ENCODE assay signal across 32 mouse cellular contexts in genomic region chr12:85292906-85293305, GRCm38 (mm10). TPM values are rescaled to one million over a fixed set of nuclear protein-coding genes. Genes with fewer than 3 reads are reported as not detected.
A peak's percentile ranks its signal among the peaks of the same experiment; 100 is the strongest.
DNase-seq lines count a peak whose midpoint lies in the region; ATAC-seq and TF ChIP-seq lines count a peak whose summit lies in the region.
"Had no signal": no experiment of that assay in that cellular context is flagged by ENCODE, and none has a peak within 500 bp of the region (broad histone marks: within the 10 kb centered on the region; RNA-seq: fewer than 3 reads in every experiment).

No protein-coding gene starts in this region.

- dilution Hi-C loops in CH12.LX (cut with MboI; ENCODE audit: extremely low pct_ligation_motif_present, extremely low pct_unique_long_range_greater_than_20kb, low sequenced_read_pairs): no loop called here

- no peaks in the 10 kb centered on the region for H3K4me1 ChIP-seq in intestine, postnatal 0 days (replicated peaks; ENCODE audit: control insufficient read depth, insufficient read depth, low read length)
- H3K4me1 ChIP-seq in intestine, embryonic 15.5 days (replicated peaks): peaks cover 19% of the 10 kb centered on the region
- peaks cover 17% of the 10 kb centered on the region for H3K4me1 ChIP-seq in liver, adult 2 months (ENCODE audit: control insufficient read depth, insufficient read depth, low read length)
- peaks cover 12% of the 10 kb centered on the region for H3K4me1 ChIP-seq in liver, embryonic 12.5 days
- peaks cover 7 to 25% of the 10 kb centered on the region in 2 experiments; a peak in 3 of 4 replicates for H3K4me1 ChIP-seq in CH12.LX (ENCODE audit: control insufficient read depth in 1 of 2, insufficient read depth in 2 of 2)

- H3K36me3 ChIP-seq in intestine, postnatal 0 days (ENCODE audit: control insufficient read depth, insufficient read depth): no peaks in the 10 kb centered on the region
- no peaks in the 10 kb centered on the region for H3K36me3 ChIP-seq in intestine, embryonic 15.5 days
- peaks cover 3% of the 10 kb centered on the region; the same call in 1 of the 2 replicates for H3K36me3 ChIP-seq in liver, adult 2 months (ENCODE audit: control insufficient read depth, insufficient read depth, low read length)
- no peaks in the 10 kb centered on the region for H3K36me3 ChIP-seq in liver, embryonic 12.5 days
- H3K36me3 ChIP-seq in CH12.LX (replicated peaks in 1 of 2; ENCODE audit: control insufficient read depth in 1 of 2, insufficient read depth in 1 of 2, low read length in 1 of 2): peaks cover 0 to 3% of the 10 kb centered on the region in 2 experiments
- H3K36me3 ChIP-seq: embryonic facial prominence, embryonic 15.5 days; heart, embryonic 13.5 days; limb, embryonic 15.5 days; midbrain, embryonic 15.5 days had no signal

- H3K4me2 ChIP-seq in intestine, postnatal 0 days (replicated peaks; ENCODE audit: low read depth): no peak overlapping the region
- H3K4me2 ChIP-seq in intestine, embryonic 15.5 days (replicated peaks): no peak overlapping the region
- no peak overlapping the region for H3K4me2 ChIP-seq in liver, embryonic 12.5 days
- no peak overlapping the region for H3K4me2 ChIP-seq in CH12.LX (ENCODE audit: insufficient read depth, low read depth, poor library complexity, severe bottlenecking)
- H3K4me2 ChIP-seq: embryonic facial prominence, embryonic 15.5 days; forebrain, embryonic 12.5 days; heart, embryonic 13.5 days; hindbrain, embryonic 14.5 days; limb, embryonic 15.5 days; midbrain, embryonic 15.5 days had no signal

- no peaks in the 10 kb centered on the region for H3K9me3 ChIP-seq in intestine, postnatal 0 days (ENCODE audit: control insufficient read depth)
- H3K9me3 ChIP-seq in intestine, embryonic 15.5 days: no peaks in the 10 kb centered on the region
- H3K9me3 ChIP-seq in liver, embryonic 12.5 days (replicated peaks): peaks cover 8% of the 10 kb centered on the region; the same call in 1 of the 2 replicates
- H3K9me3 ChIP-seq in CH12.LX (replicated peaks; ENCODE audit: low read length): peaks cover 12% of the 10 kb centered on the region
- H3K9me3 ChIP-seq: embryonic facial prominence, embryonic 15.5 days; limb, embryonic 10.5 days; limb, embryonic 15.5 days; midbrain, embryonic 15.5 days had no signal

- no peak for TF ChIP-seq EP300 in CH12.LX (IDR thresholded peaks at IDR 0.05; ENCODE audit: low read length)

- no peak for TF ChIP-seq POLR2A in liver, adult 2 months (IDR thresholded peaks at IDR 0.05; ENCODE audit: extremely low read depth, insufficient read depth, low read length)
- no peak for TF ChIP-seq POLR2A in CH12.LX (IDR thresholded peaks at IDR 0.05; ENCODE audit: low read depth, low read length)

- ATAC-seq in intestine, postnatal 0 days: no peak
- ATAC-seq in intestine, embryonic 15.5 days: no peak
- no peak for ATAC-seq in liver, embryonic 12.5 days
- ATAC-seq: forebrain, postnatal 0 days; inflammation-experienced regulatory T-cells, adult 6 months; midbrain, embryonic 15.5 days had no signal

- peaks cover 11% of the 10 kb centered on the region for H3K27me3 ChIP-seq in intestine, postnatal 0 days (replicated peaks; ENCODE audit: control insufficient read depth, insufficient read depth, low read length)
- H3K27me3 ChIP-seq in intestine, embryonic 15.5 days (replicated peaks): no peaks in the 10 kb centered on the region
- H3K27me3 ChIP-seq in liver, adult 2 months (ENCODE audit: control insufficient read depth, insufficient read depth, low read length): no peaks in the 10 kb centered on the region
- peaks cover 36% of the 10 kb centered on the region for H3K27me3 ChIP-seq in liver, embryonic 12.5 days (replicated peaks)
- H3K27me3 ChIP-seq in CH12.LX (replicated peaks): peaks cover 13% of the 10 kb centered on the region
- H3K27me3 ChIP-seq: limb, embryonic 15.5 days had no signal

- H3K27ac ChIP-seq in intestine, postnatal 0 days (ENCODE audit: low read depth, low read length): no peak overlapping the region
- no peak overlapping the region for H3K27ac ChIP-seq in intestine, embryonic 15.5 days
- H3K27ac ChIP-seq in liver, adult 2 months (replicated peaks; ENCODE audit: insufficient read depth, low read depth, low read length): no peak overlapping the region
- H3K27ac ChIP-seq in liver, embryonic 12.5 days: no peak overlapping the region
- H3K27ac ChIP-seq in CH12.LX (ENCODE audit: insufficient read depth, low read depth): no peak overlapping the region
- H3K27ac ChIP-seq: embryonic facial prominence, embryonic 10.5 days; embryonic facial prominence, embryonic 15.5 days; forebrain, embryonic 12.5 days; heart, embryonic 13.5 days; hindbrain, embryonic 14.5 days; limb, embryonic 10.5 days; limb, embryonic 15.5 days; midbrain, embryonic 10.5 days; midbrain, embryonic 15.5 days had no signal

- DNase-seq in liver, adult 2 months (ENCODE audit: extremely low read depth, low read depth, low spot score): peak; percentile 41
- DNase-seq in 416B (ENCODE audit: low read depth) (peak; percentile 43), CH12.LX (ENCODE audit: extremely low read depth) (no peak)
- DNase-seq in natural killer cell, adult 2 months (ENCODE audit: low spot score in 2 of 2): no peak
- DNase-seq in adrenal gland, postnatal 25 days: no peak
- DNase-seq: adrenal gland, adult 2 months; cerebellum, adult 8-10 months; cerebellum, postnatal 25 days; forebrain, postnatal 0 days; gastrocnemius, postnatal 25 days; heart, adult 11 months; heart, postnatal 10 days; kidney, adult 8-10 months; kidney, postnatal 14 days; lung, postnatal 10 days; right cerebral cortex, adult 18-20 months; spleen, adult 18-20 months had no signal

- in situ Hi-C loops in CH12.LX (cut with MboI; ENCODE audit: low pct_ligation_motif_present, low pct_unique_long_range_greater_than_20kb, low sequenced_read_pairs): loop anchor here (10.0 kb wide), 1 partner anchor 128 kb away; no protein-coding TSS in a partner anchor

- no peak overlapping the region for H3K4me3 ChIP-seq in intestine, postnatal 0 days (ENCODE audit: low read depth, low read length)
- no peak overlapping the region for H3K4me3 ChIP-seq in intestine, embryonic 15.5 days (replicated peaks)
- no peak overlapping the region for H3K4me3 ChIP-seq in liver, adult 2 months (ENCODE audit: insufficient read depth, low read depth, low read length)
- no peak overlapping the region for H3K4me3 ChIP-seq in liver, embryonic 12.5 days
- H3K4me3 ChIP-seq in CH12.LX (replicated peaks in 1 of 3; ENCODE audit: low read depth in 2 of 3, low read length in 2 of 3, poor library complexity in 1 of 3): no peak overlapping the region
- H3K4me3 ChIP-seq: embryonic facial prominence, embryonic 10.5 days; embryonic facial prominence, embryonic 15.5 days; forebrain, embryonic 12.5 days; heart, embryonic 13.5 days; limb, embryonic 10.5 days; limb, embryonic 15.5 days; midbrain, embryonic 10.5 days; midbrain, embryonic 15.5 days had no signal

- 0 out of 2 replicates have a peak, but pooled peaks have one; percentile 26 for TF ChIP-seq CTCF in intestine, postnatal 0 days (IDR thresholded peaks at IDR 0.05; ENCODE audit: low read depth)
- peak; percentile 14; the same call in 1 of the 2 replicates for TF ChIP-seq CTCF in liver, adult 2 months (IDR thresholded peaks at IDR 0.05; ENCODE audit: low read depth, low read length)
- TF ChIP-seq CTCF in CH12.LX (conservative IDR thresholded peaks at IDR 0.05 in 1 of 2, IDR thresholded peaks at IDR 0.05 in 1 of 2; ENCODE audit: low read depth in 2 of 2, low read length in 2 of 2): peak in 1 of 2 experiments; percentile 47; a peak in 2 of 4 replicates

- peak; percentile 19 for TF ChIP-seq RAD21 in CH12.LX (IDR thresholded peaks at IDR 0.05; ENCODE audit: low read depth, low read length)

- H3K9ac ChIP-seq in intestine, postnatal 0 days (ENCODE audit: low read depth, low read length): no peak overlapping the region
- H3K9ac ChIP-seq in intestine, embryonic 15.5 days: no peak overlapping the region
- no peak overlapping the region for H3K9ac ChIP-seq in liver, adult 2 months (ENCODE audit: low read depth, low read length)
- no peak overlapping the region for H3K9ac ChIP-seq in liver, embryonic 12.5 days
- H3K9ac ChIP-seq in CH12.LX (ENCODE audit: insufficient read depth, low read depth): no peak overlapping the region
- H3K9ac ChIP-seq: embryonic facial prominence, embryonic 15.5 days; forebrain, embryonic 12.5 days; forebrain, postnatal 0 days; heart, embryonic 13.5 days; hindbrain, embryonic 14.5 days; limb, embryonic 15.5 days; midbrain, embryonic 15.5 days had no signal

- peaks cover 17% of the 10 kb centered on the region; the same call in 1 of the 2 replicates for H3K79me2 ChIP-seq in liver, adult 2 months (ENCODE audit: control insufficient read depth, insufficient read depth, low read length)
- H3K79me2 ChIP-seq in CH12.LX (replicated peaks; ENCODE audit: control insufficient read depth, extremely low read depth, insufficient read depth, poor library complexity, severe bottlenecking): no peaks in the 10 kb centered on the region

RNA-seq across cellular contexts. Expression of gene Zc2hc1c, which starts 4.5 kb away (rescaled TPM):
- 0.86 and 0.96 TPM in 2 replicates for polyA plus RNA-seq in intestine, postnatal 0 days (2015; fragmentation: Nextera tagmentation; extraction: Ambion mirVana)
- polyA plus RNA-seq in intestine, embryonic 15.5 days (2015; fragmentation: Nextera tagmentation; extraction: Ambion mirVana): 1.7 TPM in 2 replicates
- total RNA-seq in liver, adult 2 months (2014; rRNA removed): 0.87 and 0.92 TPM in 2 replicates
- 0.48 and 0.57 TPM in 2 replicates for polyA plus RNA-seq in liver, adult 2 months (2012; rRNA removed)
- polyA plus RNA-seq in liver, embryonic 12.5 days (2016; fragmentation: Nextera tagmentation; extraction: Ambion mirVana): 0.12 and 0.14 TPM in 2 replicates
- total RNA-seq in CH12.LX (2012; rRNA removed) (0.08 and 0.13 TPM in 2 replicates), CH12.LX (2014; rRNA removed) (not detected in 2 replicates)
- 0.13 and 0.19 TPM in 2 replicates for polyA plus RNA-seq in CH12.LX (2012; ENCODE audit: insufficient read length, low read depth)
- total RNA-seq in adrenal gland, postnatal 25 days (2021): 1.8 and 1.9 TPM in 2 replicates
- total RNA-seq: megakaryocyte progenitor cell, adult 5-6 weeks; neutrophil, adult 5-6 weeks had no signal

RNA-seq across cellular contexts. Expression of gene Acyp1, which starts 4.7 kb away (rescaled TPM):
- polyA plus RNA-seq in intestine, postnatal 0 days (2015; fragmentation: Nextera tagmentation; extraction: Ambion mirVana): 50.3 and 51.9 TPM in 2 replicates
- 47.6 and 58.2 TPM in 2 replicates for polyA plus RNA-seq in intestine, embryonic 15.5 days (2015; fragmentation: Nextera tagmentation; extraction: Ambion mirVana)
- total RNA-seq in liver, adult 2 months (2014; rRNA removed): 11.5 and 20.0 TPM in 2 replicates
- polyA plus RNA-seq in liver, adult 2 months (2012; rRNA removed): 8.9 and 9.4 TPM in 2 replicates
- polyA plus RNA-seq in liver, embryonic 12.5 days (2016; fragmentation: Nextera tagmentation; extraction: Ambion mirVana): 76.1 and 78.7 TPM in 2 replicates
- 22.7 and 27.5 TPM in 2 replicates for total RNA-seq in CH12.LX (2012; rRNA removed)
- total RNA-seq in CH12.LX (2014; rRNA removed): 34.0 and 37.2 TPM in 2 replicates
- polyA plus RNA-seq in CH12.LX (2012; ENCODE audit: insufficient read length, low read depth): 10.7 and 15.3 TPM in 2 replicates
- total RNA-seq in adrenal gland, postnatal 25 days (2021): 30.2 and 42.2 TPM in 2 replicates

RNA-seq across cellular contexts. Expression of gene Mlh3, which starts 22.5 kb away (rescaled TPM):
- 2.5 and 3.0 TPM in 2 replicates for polyA plus RNA-seq in intestine, postnatal 0 days (2015; fragmentation: Nextera tagmentation; extraction: Ambion mirVana)
- 6.7 and 6.9 TPM in 2 replicates for polyA plus RNA-seq in intestine, embryonic 15.5 days (2015; fragmentation: Nextera tagmentation; extraction: Ambion mirVana)
- total RNA-seq in liver, adult 2 months (2014; rRNA removed): 6.5 TPM in 2 replicates
- 2.8 and 3.3 TPM in 2 replicates for polyA plus RNA-seq in liver, adult 2 months (2012; rRNA removed)
- polyA plus RNA-seq in liver, embryonic 12.5 days (2016; fragmentation: Nextera tagmentation; extraction: Ambion mirVana): 4.0 and 4.4 TPM in 2 replicates
- total RNA-seq in CH12.LX (2012; rRNA removed) (6.1 and 7.8 TPM in 2 replicates), CH12.LX (2014; rRNA removed) (8.2 and 9.8 TPM in 2 replicates)
- 6.7 and 8.3 TPM in 2 replicates for polyA plus RNA-seq in CH12.LX (2012; ENCODE audit: insufficient read length, low read depth)
- 9.9 and 14.3 TPM in 2 replicates for total RNA-seq in adrenal gland, postnatal 25 days (2021)

RNA-seq across cellular contexts. Expression of gene Nek9, which starts 46.3 kb away (rescaled TPM):
- polyA plus RNA-seq in intestine, postnatal 0 days (2015; fragmentation: Nextera tagmentation; extraction: Ambion mirVana): 10.2 and 10.3 TPM in 2 replicates
- polyA plus RNA-seq in intestine, embryonic 15.5 days (2015; fragmentation: Nextera tagmentation; extraction: Ambion mirVana): 16.2 and 16.7 TPM in 2 replicates
- total RNA-seq in liver, adult 2 months (2014; rRNA removed): 17.0 and 19.1 TPM in 2 replicates
- polyA plus RNA-seq in liver, adult 2 months (2012; rRNA removed): 13.7 and 14.0 TPM in 2 replicates
- 11.6 and 12.1 TPM in 2 replicates for polyA plus RNA-seq in liver, embryonic 12.5 days (2016; fragmentation: Nextera tagmentation; extraction: Ambion mirVana)
- total RNA-seq in CH12.LX (2012; rRNA removed): 23.5 and 27.4 TPM in 2 replicates
- 12.7 and 15.6 TPM in 2 replicates for total RNA-seq in CH12.LX (2014; rRNA removed)
- 30.9 and 32.0 TPM in 2 replicates for polyA plus RNA-seq in CH12.LX (2012; ENCODE audit: insufficient read length, low read depth)
- 75.7 and 94.0 TPM in 2 replicates for total RNA-seq in adrenal gland, postnatal 25 days (2021)

Comparison
In these comparisons a context has a peak if more than half of its experiments do, and no peak if none do; other contexts are left out.
1. DNase-seq: peak in liver, adult 2 months (single experiment) and 416B (single experiment); none in CH12.LX (single experiment), natural killer cell, adult 2 months (0 of 2) and adrenal gland, postnatal 25 days (single experiment).